Mouse (Mus musculus) thymus, adult 2 months (tissue): Measurements from ENCODE around the gene Igdcc3.
A peak's percentile ranks its signal among the peaks of the same experiment; 100 is the strongest.

ENCODE experiments used
- CTCF ChIP-seq: fragments of 200-500 bp; IDR thresholded peaks from 2 replicates; pipeline ENCODE4 v1.5.1; 2012; ENCODE audit warnings: mild to moderate bottlenecking, control low read depth, low read length, moderate library complexity, borderline replicate concordance; ENCODE audit not compliant: control insufficient read depth, poor library complexity, insufficient read depth; ENCODE audit errors: extremely low read depth
- POLR2A ChIP-seq: fragments of 200-500 bp; IDR thresholded peaks from 2 replicates; pipeline ENCODE4 v1.6.1; 2012; ENCODE audit warnings: mild to moderate bottlenecking, low read length, control low read depth, moderate library complexity; ENCODE audit not compliant: control insufficient read depth, poor library complexity, insufficient read depth; ENCODE audit errors: extremely low read depth

- TF ChIP-seq CTCF (no peak; the same call in none of the 2 replicates), POLR2A (peak; percentile 43)
These were observed 73.9 kb downstream of the Igdcc3 start for GRCm38 (mm10) chr9:65214778-65215493.
